8 mouse cellular contexts compared by ENCODE assay signal in the genomic region with DNA sequence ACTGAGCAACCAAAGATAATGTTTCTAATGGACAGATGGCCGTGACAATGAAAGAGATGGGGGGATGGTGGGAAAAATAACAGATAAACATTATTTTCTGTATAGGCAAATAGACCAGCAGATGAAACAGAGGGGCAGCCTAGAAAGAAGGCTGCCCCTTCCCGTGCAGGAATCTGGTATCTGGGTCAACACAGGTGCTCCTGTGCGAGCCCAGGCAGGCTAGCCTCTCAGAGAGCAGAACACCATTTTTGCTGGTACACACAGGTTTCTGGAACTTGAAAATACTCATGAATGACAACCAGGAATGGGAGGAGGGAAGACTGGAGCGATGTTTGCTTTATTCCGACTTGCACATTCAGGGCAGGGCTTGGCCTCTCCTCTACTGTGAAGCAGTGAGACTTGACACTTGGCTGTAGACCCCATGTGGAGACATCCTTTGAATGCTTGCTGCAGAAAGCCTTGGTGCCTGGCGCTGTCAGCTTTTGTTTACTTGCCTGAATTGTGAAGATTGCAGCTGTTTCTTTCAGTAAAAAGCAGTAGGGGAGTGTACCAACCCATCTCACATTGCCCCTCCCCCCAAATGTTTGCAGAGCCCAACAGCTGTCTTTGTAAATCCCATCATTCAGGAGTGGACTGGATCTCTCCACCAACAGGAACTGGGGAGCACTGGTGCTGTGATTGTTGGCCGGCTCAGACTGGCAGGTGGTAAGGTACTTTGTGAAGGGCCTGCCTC.
A peak's percentile ranks its signal among the peaks of the same experiment; 100 is the strongest.
DNase-seq lines count a peak whose midpoint lies in the region; ATAC-seq and TF ChIP-seq lines count a peak whose summit lies in the region.

No protein-coding gene starts in this region.

- H3K27ac ChIP-seq in heart, embryonic 11.5 days (ENCODE audit: low read depth, low read length), result no peak overlapping the region
- H3K27ac ChIP-seq in embryonic facial prominence, embryonic 15.5 days (replicated peaks), result peak overlapping the region; percentile 65
- peak overlapping the region; percentile 7; the same call in 1 of the 2 replicates for H3K27ac ChIP-seq in hindbrain, postnatal 0 days
- H3K27ac ChIP-seq in neural tube, embryonic 11.5 days (ENCODE audit: low read depth, low read length), result no peak overlapping the region

- no peak overlapping the region for H3K4me2 ChIP-seq in heart, embryonic 11.5 days
- H3K4me2 ChIP-seq in embryonic facial prominence, embryonic 15.5 days (replicated peaks), result no peak overlapping the region
- no peak overlapping the region for H3K4me2 ChIP-seq in hindbrain, postnatal 0 days (ENCODE audit: low read depth, low read length)
- no peak overlapping the region for H3K4me2 ChIP-seq in neural tube, embryonic 11.5 days (ENCODE audit: low read depth)

- H3K27me3 ChIP-seq in heart, embryonic 11.5 days (ENCODE audit: control insufficient read depth, insufficient read depth, low read length), result no peaks in the 10 kb centered on the region
- H3K27me3 ChIP-seq in embryonic facial prominence, embryonic 15.5 days, result no peaks in the 10 kb centered on the region
- H3K27me3 ChIP-seq in hindbrain, postnatal 0 days (ENCODE audit: insufficient read depth, low read length), result no peaks in the 10 kb centered on the region
- no peaks in the 10 kb centered on the region for H3K27me3 ChIP-seq in neural tube, embryonic 11.5 days (ENCODE audit: control insufficient read depth, insufficient read depth, low read length)

- H3K9me3 ChIP-seq in heart, embryonic 11.5 days (replicated peaks; ENCODE audit: control insufficient read depth, low read length), result no peaks in the 10 kb centered on the region
- peaks cover 7% of the 10 kb centered on the region; the same call in 1 of the 2 replicates for H3K9me3 ChIP-seq in embryonic facial prominence, embryonic 15.5 days (replicated peaks)
- H3K9me3 ChIP-seq in hindbrain, postnatal 0 days (ENCODE audit: low read length), result no peaks in the 10 kb centered on the region; the same call in 1 of the 2 replicates
- no peaks in the 10 kb centered on the region for H3K9me3 ChIP-seq in neural tube, embryonic 11.5 days (ENCODE audit: control insufficient read depth, low read length)

- H3K9ac ChIP-seq in heart, embryonic 11.5 days (ENCODE audit: low read depth, low read length), result no peak overlapping the region
- no peak overlapping the region for H3K9ac ChIP-seq in embryonic facial prominence, embryonic 15.5 days
- no peak overlapping the region for H3K9ac ChIP-seq in hindbrain, postnatal 0 days (replicated peaks; ENCODE audit: low read length)
- H3K9ac ChIP-seq in neural tube, embryonic 11.5 days (ENCODE audit: low read length), result no peak overlapping the region

- peak; percentile 26 to 54 for DNase-seq in heart, adult 18-20 months
- peak; percentile 58 for DNase-seq in adipocyte (ENCODE audit: low spot score)
- peak; percentile 84 for DNase-seq in hindbrain, postnatal 0 days (ENCODE audit: low spot score)
- peak; percentile 63 for DNase-seq in neural tube, embryonic 11.5 days (ENCODE audit: low spot score)
- no peak for DNase-seq in thymus, postnatal 14 days

- 23% methylated on average over 7 of the region's 7 CpGs for WGBS in heart, embryonic 11.5 days (ENCODE audit: insufficient replicate concordance)
- 22% methylated on average over 7 of the region's 7 CpGs for WGBS in embryonic facial prominence, embryonic 15.5 days
- 15% methylated on average over 7 of the region's 7 CpGs for WGBS in hindbrain, postnatal 0 days
- WGBS in neural tube, embryonic 11.5 days, result 11% methylated on average over 7 of the region's 7 CpGs

- H3K36me3 ChIP-seq in heart, embryonic 11.5 days (ENCODE audit: control insufficient read depth, insufficient read depth, low read length), result no peaks in the 10 kb centered on the region
- H3K36me3 ChIP-seq in embryonic facial prominence, embryonic 15.5 days, result no peaks in the 10 kb centered on the region
- no peaks in the 10 kb centered on the region for H3K36me3 ChIP-seq in hindbrain, postnatal 0 days (ENCODE audit: insufficient read depth, low read length)
- no peaks in the 10 kb centered on the region for H3K36me3 ChIP-seq in neural tube, embryonic 11.5 days (ENCODE audit: control insufficient read depth, insufficient read depth, low read length)

- no peaks in the 10 kb centered on the region for H3K4me1 ChIP-seq in heart, embryonic 11.5 days (ENCODE audit: control insufficient read depth, insufficient read depth, low read length)
- peaks cover 18% of the 10 kb centered on the region for H3K4me1 ChIP-seq in embryonic facial prominence, embryonic 15.5 days
- peaks cover 11% of the 10 kb centered on the region; the same call in 1 of the 2 replicates for H3K4me1 ChIP-seq in hindbrain, postnatal 0 days (ENCODE audit: insufficient read depth, low read length)
- H3K4me1 ChIP-seq in neural tube, embryonic 11.5 days (ENCODE audit: control insufficient read depth, insufficient read depth, low read length), result 0 out of 2 replicates have a peak, but pooled peaks cover 2% of the 10 kb centered on the region

- no peak for TF ChIP-seq CTCF in hindbrain, postnatal 0 days (IDR thresholded peaks at IDR 0.05; ENCODE audit: low read depth)

- ATAC-seq in heart, embryonic 11.5 days (replicated peaks; ENCODE audit: insufficient number of reproducible peaks, low FRiP score, low TSS enrichment), result no peak
- peak; percentile 81 for ATAC-seq in embryonic facial prominence, embryonic 15.5 days (ENCODE audit: insufficient number of reproducible peaks, low FRiP score, low TSS enrichment, low read depth)
- peak; percentile 94 for ATAC-seq in hindbrain, postnatal 0 days
- peak; percentile 81 for ATAC-seq in neural tube, embryonic 11.5 days (ENCODE audit: insufficient read depth, low FRiP score, low TSS enrichment)
- ATAC-seq in inflammation-experienced regulatory T-cells, adult 6 months, result no peak

- no peak overlapping the region for H3K4me3 ChIP-seq in heart, embryonic 11.5 days (ENCODE audit: low read depth, low read length)
- H3K4me3 ChIP-seq in embryonic facial prominence, embryonic 15.5 days (replicated peaks), result no peak overlapping the region
- no peak overlapping the region for H3K4me3 ChIP-seq in hindbrain, postnatal 0 days (ENCODE audit: low read length)
- H3K4me3 ChIP-seq in neural tube, embryonic 11.5 days (ENCODE audit: low read depth, low read length), result no peak overlapping the region

Comparison
In these comparisons a context has a peak if more than half of its experiments do, and no peak if none do; other contexts are left out.
1. ATAC-seq: peak in embryonic facial prominence, embryonic 15.5 days (single experiment), hindbrain, postnatal 0 days (single experiment) and neural tube, embryonic 11.5 days (single experiment); none in heart, embryonic 11.5 days (single experiment) and inflammation-experienced regulatory T-cells, adult 6 months (single experiment).
2. H3K27ac ChIP-seq: peak in embryonic facial prominence, embryonic 15.5 days (single experiment) and hindbrain, postnatal 0 days (single experiment); none in heart, embryonic 11.5 days (single experiment) and neural tube, embryonic 11.5 days (single experiment).